Comparison of ENCODE assay signal across 17 mouse cellular contexts in the genomic region with DNA sequence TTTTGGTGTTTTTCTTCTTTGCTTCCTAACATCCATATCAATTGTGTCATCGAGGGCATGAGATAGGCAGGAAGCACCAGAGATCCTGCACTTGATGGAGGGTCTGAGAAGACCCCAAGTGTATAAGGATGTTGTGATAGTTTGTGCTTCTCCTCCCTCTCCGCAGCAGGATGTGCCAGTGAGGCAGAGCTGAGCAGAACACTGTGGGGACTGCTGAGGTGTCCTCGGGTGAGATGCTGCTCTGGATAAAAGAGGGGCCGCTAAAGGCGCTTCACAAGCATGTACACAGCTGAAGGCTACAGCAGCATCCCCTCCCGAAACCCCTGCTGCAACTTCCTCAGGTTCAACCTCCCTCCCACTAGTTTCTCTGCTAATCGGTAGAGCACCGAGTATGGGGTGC.
"Had no signal": no experiment of that assay in that cellular context is flagged by ENCODE, and none has a peak within 500 bp of the region (broad histone marks: within the 10 kb centered on the region; RNA-seq: fewer than 3 reads in every experiment).

No protein-coding gene starts in this region.

- H3K9ac ChIP-seq: liver, embryonic 13.5 days; lung, embryonic 14.5 days; midbrain, embryonic 13.5 days had no signal

- H3K27ac ChIP-seq: layer of hippocampus, adult 2 months; liver, embryonic 13.5 days; macrophage; midbrain, embryonic 13.5 days; stomach, postnatal 0 days had no signal

- H3K36me3 ChIP-seq: liver, embryonic 13.5 days; midbrain, embryonic 13.5 days had no signal

- H3K9me3 ChIP-seq: liver, embryonic 13.5 days; midbrain, embryonic 13.5 days had no signal

- H3K4me3 ChIP-seq: layer of hippocampus, adult 2 months; liver, embryonic 13.5 days; midbrain, embryonic 13.5 days; myocyte had no signal

- DNase-seq: kidney, adult 2 months; kidney, postnatal 14 days; kidney, postnatal 4 days; layer of hippocampus, adult 9-11 months; liver, embryonic 13.5 days; lung, embryonic 14.5 days; right cerebral cortex, adult 18-20 months; right cerebral cortex, postnatal 14 days; right cerebral cortex, postnatal 4 days had no signal

- H3K27me3 ChIP-seq: liver, embryonic 13.5 days; midbrain, embryonic 13.5 days had no signal

- H3K4me1 ChIP-seq: liver, embryonic 13.5 days; midbrain, embryonic 13.5 days had no signal

- H3K4me2 ChIP-seq: liver, embryonic 13.5 days; lung, embryonic 14.5 days; midbrain, embryonic 13.5 days had no signal

- ATAC-seq: intestine, postnatal 0 days; lung, postnatal 0 days; midbrain, embryonic 13.5 days; midbrain, embryonic 16.5 days had no signal
